ENCODE assay signal across 27 mouse cellular contexts in the genomic region with DNA sequence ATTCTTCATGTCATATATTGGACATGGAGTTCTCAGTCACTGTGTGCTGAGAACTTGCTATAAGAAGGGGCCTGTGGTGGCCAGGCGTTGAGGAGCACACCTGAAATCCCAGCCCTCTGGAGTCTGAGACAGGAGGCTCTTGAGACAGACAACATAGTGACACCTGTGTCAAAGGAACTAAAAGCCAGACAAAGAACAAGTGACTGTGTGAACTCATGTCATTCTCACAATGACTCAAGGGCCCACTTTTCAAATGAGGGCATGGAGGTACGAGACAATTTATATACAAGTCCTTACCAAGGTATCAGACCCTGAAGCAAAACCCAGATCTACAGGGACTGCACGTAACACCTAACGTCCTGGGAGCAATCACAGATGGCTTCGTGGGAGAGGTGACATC.
"Had no signal": no experiment of that assay in that cellular context is flagged by ENCODE, and none has a peak within 500 bp of the region (broad histone marks: within the 10 kb centered on the region; RNA-seq: fewer than 3 reads in every experiment).

No protein-coding gene starts in this region.

- H3K4me3 ChIP-seq: embryonic facial prominence, embryonic 10.5 days; embryonic facial prominence, embryonic 12.5 days; embryonic facial prominence, embryonic 13.5 days; embryonic facial prominence, embryonic 15.5 days; erythroblast, embryonic 14.5 days; forebrain, embryonic 10.5 days; forebrain, embryonic 12.5 days; forebrain, embryonic 13.5 days; forebrain, embryonic 15.5 days; gastrocnemius, adult 2 months; heart, adult 2 months had no signal

- H3K27me3 ChIP-seq: embryonic facial prominence, embryonic 12.5 days; embryonic facial prominence, embryonic 13.5 days; embryonic facial prominence, embryonic 15.5 days; forebrain, embryonic 12.5 days; forebrain, embryonic 13.5 days; forebrain, embryonic 15.5 days had no signal

- H3K27ac ChIP-seq: embryonic facial prominence, embryonic 10.5 days; embryonic facial prominence, embryonic 12.5 days; embryonic facial prominence, embryonic 13.5 days; embryonic facial prominence, embryonic 15.5 days; forebrain, embryonic 10.5 days; forebrain, embryonic 12.5 days; forebrain, embryonic 13.5 days; forebrain, embryonic 15.5 days; gastrocnemius, adult 2 months; heart, adult 2 months had no signal

- H3K9ac ChIP-seq: embryonic facial prominence, embryonic 12.5 days; embryonic facial prominence, embryonic 13.5 days; embryonic facial prominence, embryonic 15.5 days; forebrain, embryonic 12.5 days; forebrain, embryonic 13.5 days; forebrain, embryonic 15.5 days; forebrain, postnatal 0 days had no signal

- H3K36me3 ChIP-seq: embryonic facial prominence, embryonic 10.5 days; embryonic facial prominence, embryonic 12.5 days; embryonic facial prominence, embryonic 13.5 days; embryonic facial prominence, embryonic 15.5 days; forebrain, embryonic 10.5 days; forebrain, embryonic 12.5 days; forebrain, embryonic 15.5 days had no signal

- ATAC-seq: forebrain, embryonic 13.5 days; forebrain, embryonic 14.5 days; forebrain, embryonic 15.5 days; forebrain, embryonic 16.5 days; forebrain, postnatal 0 days had no signal

- H3K9me3 ChIP-seq: embryonic facial prominence, embryonic 10.5 days; embryonic facial prominence, embryonic 12.5 days; embryonic facial prominence, embryonic 13.5 days; embryonic facial prominence, embryonic 15.5 days; forebrain, embryonic 10.5 days; forebrain, embryonic 12.5 days; forebrain, embryonic 13.5 days; forebrain, embryonic 15.5 days had no signal

- DNase-seq: cerebellum, adult 9-10 months; cerebellum, adult 9-11 months; cerebellum, postnatal 10 days; cerebellum, postnatal 14 days; cerebellum, postnatal 25 days; cerebellum, postnatal 36 days; embryo, embryonic 11 days; forebrain, postnatal 0 days; gastrocnemius, adult 2 months; gastrocnemius, postnatal 10 days; gastrocnemius, postnatal 14 days; gastrocnemius, postnatal 25 days; gastrocnemius, postnatal 36 days; heart, adult 11 months; heart, adult 18-20 months; heart, adult 2 months had no signal

- H3K4me1 ChIP-seq: embryonic facial prominence, embryonic 10.5 days; embryonic facial prominence, embryonic 12.5 days; embryonic facial prominence, embryonic 13.5 days; embryonic facial prominence, embryonic 15.5 days; forebrain, embryonic 10.5 days; forebrain, embryonic 12.5 days; forebrain, embryonic 13.5 days; forebrain, embryonic 15.5 days had no signal

- H3K4me2 ChIP-seq: embryonic facial prominence, embryonic 12.5 days; embryonic facial prominence, embryonic 13.5 days; embryonic facial prominence, embryonic 15.5 days; forebrain, embryonic 12.5 days; forebrain, embryonic 13.5 days; forebrain, embryonic 15.5 days had no signal
